Mouse (Mus musculus) heart, postnatal 36 days (tissue): ENCODE results near the gene Teddm1b. TPM values are rescaled to one million over a fixed set of nuclear protein-coding genes. Genes with fewer than 3 reads are reported as not detected.

Source experiments
- DNase-seq, 2 experiments: peaks; one replicate each; pipeline ENCODE4 v3.0.0; 2021 to 2022
- intact Hi-C: fragments of 180-260 bp; cut with DNase I; formaldehyde crosslinking; loops from one replicate; pipeline ENCODE4 v1.15.1; 2025
- total RNA-seq, 2 experiments: library from RNA; stranded (reverse); gene quantifications; 2 replicates each; pipeline ENCODE4 v1.2.3; 2021

Gene Teddm1b
- total RNA-seq, 2 experiments from 2014 or later: not detected

DNA sequence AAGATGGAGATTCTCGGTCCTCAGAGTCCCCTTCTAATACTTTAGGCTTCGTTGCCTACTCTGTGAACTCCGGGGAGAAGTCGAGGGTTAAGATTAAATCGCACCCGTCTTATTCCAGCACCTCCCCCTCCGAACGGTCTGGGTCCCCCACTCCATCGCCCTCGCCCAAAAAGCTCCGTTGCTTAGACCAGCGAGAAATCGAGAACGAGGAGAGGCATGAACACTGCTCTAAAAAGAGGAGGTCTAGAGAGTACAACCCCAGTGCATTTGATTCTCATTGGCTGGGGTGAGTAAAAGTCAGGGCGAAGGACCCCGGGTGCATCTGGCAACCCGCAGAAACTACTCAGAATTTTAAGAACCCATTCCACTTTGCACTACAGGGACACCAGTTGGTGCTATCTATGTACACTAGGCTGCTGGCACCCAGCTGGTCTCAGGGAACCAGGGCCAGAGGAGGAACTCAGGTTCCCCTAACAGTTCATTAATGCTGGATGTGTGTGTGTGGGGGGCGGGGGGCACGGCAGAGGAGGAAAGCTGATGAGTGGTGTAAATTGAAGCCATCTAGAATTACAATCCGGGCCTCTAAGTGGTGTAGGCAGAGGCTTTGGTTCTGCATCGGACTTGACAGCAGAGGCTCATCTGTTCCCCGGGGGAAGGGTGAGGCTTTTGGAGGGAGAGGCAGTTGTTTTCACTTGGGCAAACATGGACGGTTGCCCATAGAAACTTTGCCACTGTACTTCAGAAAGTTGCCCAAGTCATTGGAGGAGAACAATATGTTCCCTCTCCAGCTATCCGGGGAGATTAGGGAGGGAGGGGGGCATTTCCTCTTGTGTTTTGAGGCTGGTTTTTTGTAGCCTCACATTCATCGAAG, 26.9 kb downstream of the Teddm1b start:
- intact Hi-C loops: loop anchor here (1.0 to 2.0 kb wide), 2 partner anchors 18 to 131 kb away; no protein-coding TSS in a partner anchor
- DNase-seq: peak; percentile 67 to 73

DNA sequence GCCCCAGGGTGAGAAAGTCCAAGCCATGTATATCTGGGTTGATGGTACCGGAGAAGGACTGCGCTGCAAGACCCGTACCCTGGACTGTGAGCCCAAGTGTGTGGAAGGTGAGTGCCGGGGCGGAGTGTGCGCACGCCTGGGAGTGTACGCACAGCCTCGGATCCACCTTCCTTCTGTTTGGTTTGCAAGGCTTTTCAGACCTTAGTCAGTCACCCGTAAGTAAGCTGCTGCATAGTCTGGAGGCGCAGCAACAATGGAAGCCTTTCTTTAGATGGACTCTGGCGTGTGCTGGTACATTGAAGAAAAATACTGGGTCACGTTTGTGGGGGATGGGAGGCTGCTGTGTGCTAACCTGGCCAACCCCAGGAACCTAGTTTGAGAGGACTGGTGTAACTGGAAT, 28.9 kb downstream of the Teddm1b start:
- intact Hi-C loops: no loop called here
- DNase-seq: no peak

DNA sequence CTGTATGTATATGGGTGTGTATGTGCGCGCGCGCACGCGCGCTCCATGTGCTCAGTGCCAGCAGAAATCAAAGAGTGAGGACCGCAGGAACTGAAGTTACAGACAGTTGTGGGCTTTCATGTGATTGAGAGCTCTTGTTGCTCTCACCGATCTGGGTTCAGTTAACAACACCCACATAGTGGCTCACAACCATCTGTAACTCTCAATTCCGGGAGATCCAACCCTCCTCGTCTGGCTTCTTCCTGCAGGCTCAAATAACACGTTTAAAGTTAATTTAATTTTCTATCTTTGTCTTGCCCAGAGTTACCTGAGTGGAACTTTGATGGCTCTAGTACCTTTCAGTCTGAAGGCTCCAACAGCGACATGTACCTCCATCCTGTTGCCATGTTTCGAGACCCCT, 30.1 kb downstream of the Teddm1b start:
- no peak for DNase-seq
- intact Hi-C loops: no loop called here

DNA sequence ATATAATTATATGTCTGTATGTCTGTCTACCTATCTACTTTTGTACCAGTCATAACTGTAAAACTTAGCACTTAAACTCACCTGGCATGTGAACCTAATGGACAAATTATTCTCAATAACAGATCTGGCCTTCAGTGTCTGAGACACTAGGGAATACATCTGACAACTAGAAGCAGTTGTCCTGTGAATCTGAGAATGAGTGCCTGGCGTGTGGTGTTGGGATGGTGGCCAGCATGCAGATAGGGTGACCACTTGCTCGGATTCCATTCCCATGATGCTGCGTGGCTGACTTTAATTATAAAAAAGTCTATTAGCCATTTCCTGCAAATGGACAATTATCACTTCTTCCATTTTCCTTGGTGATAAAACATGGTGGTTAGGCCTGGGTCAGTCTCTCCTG, 31.7 kb downstream of the Teddm1b start:
- DNase-seq: no peak
- intact Hi-C loops: no loop called here

DNA sequence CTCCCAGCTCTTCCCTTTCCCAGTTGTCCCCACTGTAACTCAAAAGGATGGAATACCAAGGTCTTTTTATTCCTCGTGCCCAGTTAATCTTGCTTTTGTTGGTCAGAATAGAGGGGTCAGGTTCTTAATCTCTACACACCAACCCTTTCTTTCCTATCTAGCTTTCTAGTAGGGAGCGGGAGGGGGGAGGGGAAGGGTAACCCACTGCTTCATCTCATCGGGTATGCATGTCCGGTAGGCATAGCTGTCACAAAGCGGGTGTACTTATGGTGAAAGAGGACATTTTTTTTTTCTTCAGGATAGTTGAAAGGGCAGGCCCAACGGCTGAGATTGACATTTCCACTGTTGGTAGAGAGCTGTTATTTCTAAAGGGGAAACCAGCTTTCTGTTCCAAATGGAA, 34.1 kb downstream of the Teddm1b start:
- intact Hi-C loops: no loop called here
- no peak for DNase-seq

DNA sequence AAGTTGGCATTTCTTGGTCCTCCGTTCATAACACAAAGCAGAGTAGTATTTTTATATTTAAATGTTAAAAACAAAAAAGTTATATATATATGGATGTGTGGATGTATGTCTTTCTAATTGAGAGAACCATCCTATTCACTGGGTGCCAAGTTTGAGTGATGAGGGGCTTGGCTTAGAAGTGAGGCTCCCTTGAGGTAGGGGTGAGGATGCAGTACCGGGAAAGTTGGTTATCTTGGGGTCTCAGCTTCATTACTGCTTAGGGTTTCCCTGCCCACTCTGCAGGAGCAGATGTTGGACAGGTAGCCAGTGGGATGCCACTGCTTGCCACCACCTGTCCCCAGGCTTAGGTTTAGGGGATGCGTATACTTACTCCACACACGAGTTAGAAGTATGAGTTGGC, 34.6 kb downstream of the Teddm1b start:
- intact Hi-C loops: no loop called here
- DNase-seq: no peak

DNA sequence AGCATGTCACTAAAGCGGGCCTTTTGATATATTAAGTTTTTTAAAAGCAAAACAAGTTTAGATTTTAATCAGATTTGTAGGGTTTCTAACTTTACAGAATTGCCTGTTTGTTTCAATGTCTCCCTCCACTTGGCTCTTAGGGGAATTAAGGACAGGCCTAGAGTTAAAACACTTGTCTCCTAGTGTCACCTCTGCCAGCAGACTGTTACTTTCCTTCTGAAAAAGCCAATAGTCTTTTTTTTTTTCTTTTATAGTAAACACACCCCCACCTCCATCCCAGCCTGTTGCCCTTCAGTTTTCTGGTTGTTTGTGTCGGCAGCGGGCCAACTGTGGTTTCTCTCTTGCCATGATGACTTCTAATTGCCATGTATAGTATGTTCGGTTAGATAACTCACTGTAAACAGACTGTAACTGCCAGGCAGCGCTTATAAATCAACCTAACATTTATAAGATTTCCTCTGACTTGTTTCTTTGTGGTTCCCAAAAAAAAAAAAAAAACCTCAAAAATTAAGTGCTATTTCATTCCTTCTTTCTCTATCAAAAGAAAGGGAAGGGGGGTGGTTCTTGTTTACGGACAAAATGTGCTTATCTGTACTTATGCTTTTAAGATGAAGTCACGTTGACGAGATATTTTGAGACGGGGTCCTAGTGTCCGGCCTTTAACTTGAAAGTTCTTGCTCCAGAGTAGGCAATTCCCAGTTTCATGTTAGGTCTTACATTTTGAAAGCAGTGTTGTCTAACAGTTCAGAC, 35.2 kb downstream of the Teddm1b start:
- DNase-seq: no peak
- intact Hi-C loops: no loop called here

DNA sequence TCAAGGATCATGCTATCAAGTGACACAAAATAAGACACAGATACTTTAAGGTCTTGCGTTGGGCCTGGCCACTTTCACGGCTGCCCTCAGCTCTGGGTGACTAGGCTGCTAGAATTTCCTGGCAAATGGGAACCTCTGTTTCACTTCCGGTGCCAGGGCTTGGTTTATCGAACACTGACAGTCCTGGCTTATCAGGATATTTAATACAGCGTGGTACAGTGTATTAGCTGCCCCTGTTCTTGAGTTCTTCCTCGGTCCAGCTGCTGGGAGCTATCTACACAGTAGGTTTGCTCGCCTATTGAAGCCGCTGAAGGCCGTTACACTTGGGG, 35.8 kb downstream of the Teddm1b start:
- intact Hi-C loops: no loop called here
- no peak for DNase-seq

DNA sequence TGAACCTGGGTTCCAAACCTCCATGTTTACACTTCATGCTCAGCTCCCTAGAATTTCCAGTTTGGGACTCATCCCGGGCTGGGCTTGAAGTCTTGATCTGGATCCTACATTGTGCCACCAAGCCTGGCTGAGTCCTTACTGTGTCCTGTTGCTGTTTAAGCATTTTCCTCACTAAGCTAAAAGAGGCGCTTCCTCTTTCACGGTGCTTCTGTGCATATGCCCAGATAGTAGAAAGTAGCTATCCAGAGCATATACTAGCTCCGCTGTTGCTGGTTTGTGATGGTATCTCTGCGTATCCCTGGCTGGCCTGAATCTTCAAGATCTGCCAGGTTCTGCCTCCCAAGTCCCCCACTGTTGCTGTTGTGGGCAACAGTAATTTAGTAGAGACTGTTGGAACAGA, 36.3 kb downstream of the Teddm1b start:
- no peak for DNase-seq
- intact Hi-C loops: no loop called here

DNA sequence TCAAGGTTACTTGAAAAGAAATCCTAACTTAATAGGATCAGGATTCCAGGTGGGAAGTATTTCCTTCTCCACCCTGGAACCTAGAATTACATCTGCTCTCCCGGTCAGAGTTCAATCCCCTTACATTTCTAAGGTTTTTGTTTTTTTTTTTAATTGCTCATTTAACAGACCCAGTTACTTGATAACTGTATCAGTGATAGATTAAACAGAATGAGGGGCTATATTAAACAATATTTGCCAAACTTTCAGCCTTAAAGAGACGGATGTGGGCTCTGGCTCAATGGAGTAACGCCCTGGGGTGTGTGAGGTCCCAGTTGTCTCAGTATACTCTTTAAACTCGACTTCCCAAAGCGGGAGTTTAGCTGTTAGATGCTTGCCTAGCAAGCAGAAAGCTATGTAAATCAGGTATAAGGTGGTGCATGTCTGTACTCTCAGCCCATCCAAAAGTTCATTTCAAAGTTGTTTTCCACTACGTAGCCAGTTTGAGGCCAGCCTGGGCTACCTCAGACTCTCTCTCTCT, 37.2 kb downstream of the Teddm1b start:
- DNase-seq: no peak
- intact Hi-C loops: no loop called here

DNA sequence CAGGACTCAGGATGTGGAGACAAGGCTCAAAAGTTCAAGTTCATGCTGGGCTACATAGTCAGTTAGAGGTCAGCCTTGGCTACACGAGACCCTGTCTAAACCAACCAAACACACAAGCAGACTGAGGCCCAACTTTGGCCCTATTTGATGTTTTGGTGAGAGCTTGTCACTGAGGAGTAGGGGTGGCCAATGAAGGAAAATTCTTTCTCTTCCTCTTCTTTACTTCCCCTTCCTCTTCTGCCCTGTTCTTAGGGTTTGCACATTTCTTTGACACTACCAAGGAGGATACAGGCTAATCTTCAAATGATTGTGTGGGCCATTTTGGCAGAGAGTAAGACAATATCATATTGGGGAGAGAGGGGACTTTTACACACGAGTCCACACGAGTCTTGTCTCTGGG, 39.7 kb downstream of the Teddm1b start:
- DNase-seq: no peak
- intact Hi-C loops: no loop called here

DNA sequence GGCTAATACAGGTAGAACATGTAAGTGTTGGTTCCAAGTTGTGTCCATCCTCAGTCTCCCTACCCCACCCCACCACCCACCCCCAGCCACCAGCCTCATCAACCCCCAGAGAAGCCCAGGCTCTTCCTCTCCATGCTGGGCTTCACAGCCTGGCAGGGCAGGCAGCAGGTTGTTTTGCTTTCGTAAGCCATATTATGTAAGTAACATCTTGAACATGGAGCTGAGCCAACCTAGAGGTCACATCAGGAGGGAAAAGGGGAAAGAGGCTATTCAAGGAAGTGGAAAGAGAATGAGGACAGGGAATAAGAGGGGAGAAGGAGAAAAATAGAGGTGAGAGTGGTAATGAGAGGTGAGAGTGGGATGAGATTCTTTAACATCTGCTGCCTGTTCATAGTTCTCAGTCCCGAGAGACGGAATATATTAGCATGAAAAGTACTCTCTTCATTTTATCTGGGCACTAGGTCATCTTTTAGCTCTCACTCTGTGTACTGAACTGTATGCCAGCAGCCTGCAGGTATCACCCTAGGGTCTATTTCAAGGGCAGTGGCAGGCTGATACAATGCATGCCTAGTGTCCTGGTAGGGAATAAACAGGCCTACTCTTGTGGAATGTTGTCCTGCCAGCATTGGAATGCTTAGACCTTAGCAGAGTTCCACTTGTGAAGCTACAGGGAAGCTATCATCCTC, 44.5 kb downstream of the Teddm1b start:
- DNase-seq: no peak
- intact Hi-C loops: loop anchor here (2.0 kb wide), 1 partner anchor 18 kb away; the partner anchor contains the start of gene Teddm2

DNA sequence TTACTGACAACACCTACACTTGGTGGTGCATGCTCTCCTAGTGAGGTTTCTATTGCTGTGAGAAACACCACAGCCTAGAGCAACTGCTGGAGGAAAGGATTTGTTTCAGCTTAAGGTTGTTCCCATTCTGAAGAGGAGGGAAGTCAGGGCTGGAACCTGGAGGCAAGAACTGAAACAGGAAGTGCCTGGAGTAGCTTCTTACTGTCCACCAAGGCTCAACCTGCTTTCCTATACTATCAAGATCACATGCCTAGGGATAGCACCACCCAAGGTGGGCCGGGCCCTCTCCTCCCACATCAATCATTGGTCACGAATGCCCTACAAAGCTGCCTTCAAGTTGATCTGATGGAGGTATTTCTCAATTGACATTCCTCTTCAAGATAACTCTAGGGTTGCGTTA, 47.5 kb downstream of the Teddm1b start:
- DNase-seq: no peak
- intact Hi-C loops: loop anchor here (5.0 kb wide), 1 partner anchor 111 kb away; no protein-coding TSS in a partner anchor

DNA sequence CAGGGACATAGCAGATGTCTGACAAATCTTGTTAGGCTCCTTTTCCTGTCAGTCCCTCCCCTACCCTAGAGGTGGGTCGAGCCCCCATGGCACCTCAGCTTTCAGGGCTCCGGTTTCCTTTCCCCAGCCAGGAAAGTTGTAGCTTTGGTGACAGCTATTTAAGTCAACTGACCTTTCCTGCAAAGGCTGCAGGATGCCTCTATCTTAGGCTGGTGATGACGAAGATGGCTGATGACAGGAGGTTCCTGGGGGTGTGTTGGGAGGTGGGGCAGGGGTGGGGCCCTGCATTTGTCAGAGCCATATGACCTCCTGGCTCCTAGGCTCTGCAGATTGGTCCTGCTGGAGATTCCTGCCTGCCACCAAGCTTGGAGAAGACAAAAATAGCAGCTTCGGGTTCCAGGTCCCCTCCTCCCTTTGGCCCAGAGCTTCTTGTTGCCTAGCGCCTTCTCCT, 48.5 kb downstream of the Teddm1b start:
- intact Hi-C loops: loop anchor here (5.0 kb wide), 1 partner anchor 110 kb away; no protein-coding TSS in a partner anchor
- DNase-seq: peak; percentile 49 to 52

DNA sequence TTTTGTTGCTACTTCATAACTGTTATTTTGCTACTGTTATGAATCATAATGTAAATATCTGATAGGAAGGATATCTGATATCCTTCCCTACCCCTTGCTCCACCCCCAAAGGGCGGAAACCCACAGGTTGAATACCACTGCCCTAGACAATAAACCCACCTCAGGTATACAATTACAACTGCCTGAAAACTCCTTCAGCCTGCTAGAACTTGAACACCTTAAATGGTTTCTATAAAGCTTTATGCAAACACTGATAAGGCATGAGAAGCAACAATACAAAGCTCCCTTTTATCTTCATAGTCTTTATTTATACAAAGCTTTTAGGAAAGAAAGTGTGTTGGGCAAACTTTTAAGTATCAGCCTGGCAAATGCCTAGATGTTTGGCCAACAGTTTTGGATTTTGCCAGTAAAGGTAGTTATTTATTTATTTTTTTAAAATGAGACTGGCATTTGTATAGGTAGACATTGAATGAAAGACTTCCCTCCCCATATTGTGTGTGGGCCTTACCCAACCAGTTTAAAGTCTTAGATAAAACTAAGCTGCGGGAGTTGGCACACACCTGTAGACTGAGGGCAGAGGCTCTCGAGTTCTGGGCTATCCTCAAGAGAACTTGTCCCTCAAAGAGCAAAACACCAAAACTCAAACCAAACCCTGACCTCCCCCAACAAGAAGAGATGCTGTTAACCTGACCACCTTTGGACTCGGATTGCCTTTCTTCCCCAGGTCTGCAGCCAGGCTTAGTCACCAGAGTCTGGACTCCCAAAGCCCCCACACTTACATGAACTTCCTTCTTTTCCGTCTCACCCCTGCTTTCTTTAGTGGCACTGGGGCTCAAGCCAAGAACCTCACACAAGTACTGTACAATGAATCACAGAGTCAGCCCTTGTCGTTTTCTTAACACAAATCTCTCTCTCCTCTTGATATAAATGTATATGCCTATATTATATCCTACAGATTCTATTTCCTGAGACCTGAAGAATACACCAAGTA, 50.5 kb downstream of the Teddm1b start:
- intact Hi-C loops: loop anchor here (5.0 kb wide), 1 partner anchor 108 kb away; no protein-coding TSS in a partner anchor

More for the DNA sequence above, 50.5 kb downstream of the Teddm1b start:
- no peak for DNase-seq
